Mouse (Mus musculus) heart, postnatal 0 days (tissue): ENCODE results near the gene Usp48.

Experiments used
- CTCF ChIP-seq: IDR thresholded peaks from 2 replicates; pipeline ENCODE4 v1.5.1; 2016; ENCODE audit warnings: antibody characterized with exemption, control low read depth, low read depth
- EP300 ChIP-seq: IDR thresholded peaks from 2 replicates; pipeline ENCODE4 v1.6.1; 2016; ENCODE audit warnings: antibody characterized with exemption, low read depth

- no peak for TF ChIP-seq CTCF
- TF ChIP-seq EP300, result no peak
Observed at GRCm38 (mm10) chr4:137687234-137687825, 93.8 kb downstream of the Usp48 start.
